Mouse (Mus musculus) ES-E14 (cell line): ENCODE results near the gene Cgnl1.

Experiments used
- CHD2 ChIP-seq: IDR thresholded peaks from 2 replicates; pipeline ENCODE4 v1.6.1; 2014; ENCODE audit warnings: mild to moderate bottlenecking, low read depth, low read length, inconsistent platforms
- MAFK ChIP-seq: IDR thresholded peaks from 2 replicates; pipeline ENCODE4 v1.6.1; 2014; ENCODE audit warnings: mild to moderate bottlenecking, low read depth, low read length, inconsistent platforms; ENCODE audit not compliant: insufficient read depth
- ZC3H11A ChIP-seq: IDR thresholded peaks from 2 replicates; pipeline ENCODE4 v1.6.1; 2012; ENCODE audit warnings: low read depth, mild to moderate bottlenecking, inconsistent platforms, low read length, borderline replicate concordance
- ZNF384 ChIP-seq: IDR thresholded peaks from 2 replicates; pipeline ENCODE4 v1.6.1; 2012; ENCODE audit warnings: low read depth, low read length, inconsistent platforms

DNA sequence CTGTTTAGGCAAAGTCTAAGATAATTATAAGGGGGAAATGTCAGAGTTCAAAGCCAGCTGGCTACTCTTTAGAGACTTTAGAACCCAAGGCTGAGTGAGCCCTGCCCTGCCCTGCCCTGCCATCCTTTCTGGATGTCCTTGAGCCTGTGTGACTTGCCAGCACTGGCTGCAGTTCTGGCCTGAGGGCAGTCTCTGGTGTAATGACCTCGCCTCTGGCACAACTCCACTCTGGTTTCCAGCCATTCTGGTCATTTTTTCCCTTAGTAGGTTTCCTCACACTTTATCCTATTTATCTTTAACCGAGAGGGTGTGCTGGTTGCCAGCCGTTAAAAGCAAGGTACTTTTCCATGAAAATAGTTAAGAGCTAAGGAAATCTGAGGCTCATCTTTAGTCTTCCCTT, 45.3 kb downstream of the Cgnl1 start:
- TF ChIP-seq ZNF384 = no peak
- TF ChIP-seq ZC3H11A = no peak
- no peak for TF ChIP-seq MAFK
- no peak for TF ChIP-seq CHD2
